Mouse (Mus musculus) megakaryocyte, embryonic 14.5 days (primary cell): ENCODE measurements around the gene Nln.

ENCODE experiments used
- FLI1 ChIP-seq: IDR thresholded peaks from 2 replicates; pipeline ENCODE4 v1.6.1; 2012; ENCODE audit warnings: low read length, inconsistent platforms, mixed read lengths
- GATA1 ChIP-seq: IDR thresholded peaks from 3 replicates; pipeline ENCODE4 v1.6.1; 2012; ENCODE audit warnings: mixed read lengths, low read length, inconsistent platforms, borderline replicate concordance

DNA sequence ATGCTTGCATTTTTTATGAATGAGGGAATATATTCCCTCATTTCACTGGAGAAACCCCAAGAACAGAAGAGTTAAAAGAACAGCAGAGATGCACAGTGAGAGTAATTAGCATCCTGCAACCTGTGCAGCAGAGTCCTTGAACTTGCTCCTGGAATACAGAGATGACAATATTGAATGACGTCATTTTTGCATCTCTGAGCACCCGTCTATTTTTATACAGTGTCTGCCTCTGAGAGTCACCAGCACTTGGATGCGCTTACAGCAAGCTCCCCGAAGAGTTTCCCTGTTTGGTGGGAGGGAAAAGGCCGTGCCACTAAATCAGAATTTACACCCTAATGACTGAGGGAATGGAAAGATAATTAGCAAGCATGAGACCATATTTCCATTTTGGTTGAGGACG, 96.0 kb downstream of the Nln start:
- TF ChIP-seq GATA1 (no peak), FLI1 (no peak)
